ENCODE assay signal across 14 mouse cellular contexts in the genomic region with DNA sequence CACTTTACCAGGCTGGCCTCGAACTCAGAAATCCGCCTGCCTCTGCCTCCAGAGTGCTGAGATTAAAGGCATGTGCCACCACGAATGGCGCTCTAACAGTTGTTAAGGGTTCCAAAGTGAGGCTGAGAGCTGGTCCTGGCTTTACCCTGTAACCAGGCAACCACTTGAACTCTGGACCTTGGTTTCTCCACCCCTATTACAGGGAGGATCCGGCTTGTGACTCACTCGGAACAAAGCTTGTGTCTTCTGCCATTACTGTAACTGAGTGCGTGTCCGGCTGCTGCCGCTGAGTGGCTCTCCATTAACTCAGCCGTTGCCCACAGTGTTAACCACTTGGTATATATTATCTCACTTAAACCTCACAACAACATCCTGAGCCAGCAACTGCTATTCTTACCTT. TPM values are rescaled to one million over a fixed set of nuclear protein-coding genes. Genes with fewer than 3 reads are reported as not detected.
DNase-seq lines count a peak whose midpoint lies in the region; ATAC-seq and TF ChIP-seq lines count a peak whose summit lies in the region.
"Had no signal": no experiment of that assay in that cellular context is flagged by ENCODE, and none has a peak within 500 bp of the region (broad histone marks: within the 10 kb centered on the region; RNA-seq: fewer than 3 reads in every experiment).

No protein-coding gene starts in this region.

- H3K27ac ChIP-seq in kidney, embryonic 16.5 days (ENCODE audit: low read length), result no peak overlapping the region
- H3K27ac ChIP-seq in stomach, postnatal 0 days (replicated peaks), result no peak overlapping the region
- no peak overlapping the region for H3K27ac ChIP-seq in forebrain, embryonic 11.5 days (ENCODE audit: low read depth, low read length)
- H3K27ac ChIP-seq: forebrain, embryonic 15.5 days; neural tube, embryonic 15.5 days had no signal

- no peaks in the 10 kb centered on the region for H3K27me3 ChIP-seq in kidney, embryonic 16.5 days (ENCODE audit: insufficient read depth, low read length)
- H3K27me3 ChIP-seq in stomach, postnatal 0 days (ENCODE audit: control insufficient read depth, insufficient read depth, low read length), result no peaks in the 10 kb centered on the region
- no peaks in the 10 kb centered on the region for H3K27me3 ChIP-seq in forebrain, embryonic 11.5 days (ENCODE audit: control insufficient read depth, insufficient read depth, low read length)
- H3K27me3 ChIP-seq: forebrain, embryonic 15.5 days had no signal

- no peak overlapping the region for H3K9ac ChIP-seq in kidney, embryonic 16.5 days (replicated peaks; ENCODE audit: low read length)
- no peak overlapping the region for H3K9ac ChIP-seq in stomach, postnatal 0 days (ENCODE audit: low read length)
- H3K9ac ChIP-seq in forebrain, embryonic 11.5 days (ENCODE audit: low read length), result no peak overlapping the region
- H3K9ac ChIP-seq: forebrain, embryonic 15.5 days; neural tube, embryonic 15.5 days had no signal

- H3K9me3 ChIP-seq in kidney, embryonic 16.5 days (ENCODE audit: low read length), result no peaks in the 10 kb centered on the region
- no peaks in the 10 kb centered on the region for H3K9me3 ChIP-seq in stomach, postnatal 0 days (ENCODE audit: control insufficient read depth, low read length)
- no peaks in the 10 kb centered on the region for H3K9me3 ChIP-seq in forebrain, embryonic 11.5 days (ENCODE audit: control insufficient read depth, low read length)
- H3K9me3 ChIP-seq: forebrain, embryonic 15.5 days; neural tube, embryonic 15.5 days had no signal

- ATAC-seq in kidney, embryonic 16.5 days (ENCODE audit: low FRiP score, low TSS enrichment), result no peak
- peak; percentile 82 for ATAC-seq in stomach, postnatal 0 days (ENCODE audit: low FRiP score, low TSS enrichment)
- ATAC-seq in forebrain, embryonic 11.5 days (replicated peaks; ENCODE audit: low FRiP score), result no peak
- ATAC-seq: forebrain, embryonic 15.5 days; inflammation-experienced regulatory T-cells, adult 6 months; midbrain, embryonic 16.5 days had no signal

- no peak for TF ChIP-seq EP300 in stomach, postnatal 0 days (optimal IDR thresholded peaks at IDR 0.05)

- no peak overlapping the region for H3K4me2 ChIP-seq in kidney, embryonic 16.5 days (replicated peaks; ENCODE audit: low read depth, low read length)
- no peak overlapping the region for H3K4me2 ChIP-seq in stomach, postnatal 0 days (replicated peaks; ENCODE audit: low read depth)
- H3K4me2 ChIP-seq in forebrain, embryonic 11.5 days (ENCODE audit: low read depth, low read length, severe bottlenecking), result no peak overlapping the region
- H3K4me2 ChIP-seq: forebrain, embryonic 15.5 days; neural tube, embryonic 15.5 days had no signal

- H3K36me3 ChIP-seq in kidney, embryonic 16.5 days (ENCODE audit: insufficient read depth, low read length), result no peaks in the 10 kb centered on the region
- no peaks in the 10 kb centered on the region for H3K36me3 ChIP-seq in stomach, postnatal 0 days (ENCODE audit: control insufficient read depth, insufficient read depth, low read length)
- no peaks in the 10 kb centered on the region for H3K36me3 ChIP-seq in forebrain, embryonic 11.5 days (ENCODE audit: control insufficient read depth, insufficient read depth, low read length)
- H3K36me3 ChIP-seq: forebrain, embryonic 15.5 days had no signal

- peak; percentile 21; the same call in 1 of the 2 replicates for TF ChIP-seq CTCF in stomach, postnatal 0 days (IDR thresholded peaks at IDR 0.05; ENCODE audit: low read depth)

- DNase-seq in kidney, adult 18-20 months, result peak; percentile 53
- DNase-seq in WW6 (ENCODE audit: low read depth, low spot score) (peak; percentile 63), liver (peak; percentile 24)
- DNase-seq in stomach, postnatal 0 days (ENCODE audit: low spot score), result peak; percentile 76
- no peak for DNase-seq in layer of hippocampus, postnatal 25 days (ENCODE audit: extremely low spot score in 1 of 2, low spot score in 1 of 2)
- no peak for DNase-seq in cerebellum, adult 9-10 months
- no peak for DNase-seq in forebrain, embryonic 11.5 days (ENCODE audit: low spot score)
- DNase-seq: cerebellum, adult 11 months; lung, postnatal 14 days had no signal

- H3K4me1 ChIP-seq in kidney, embryonic 16.5 days (ENCODE audit: insufficient read depth, low read length), result peaks cover 21% of the 10 kb centered on the region
- H3K4me1 ChIP-seq in stomach, postnatal 0 days (replicated peaks; ENCODE audit: control insufficient read depth, insufficient read depth), result no peaks in the 10 kb centered on the region
- H3K4me1 ChIP-seq in forebrain, embryonic 11.5 days (replicated peaks; ENCODE audit: control insufficient read depth, insufficient read depth, low read length), result no peaks in the 10 kb centered on the region; the same call in 1 of the 2 replicates

- H3K4me3 ChIP-seq in kidney, embryonic 16.5 days (ENCODE audit: low read length), result no peak overlapping the region
- H3K4me3 ChIP-seq in stomach, postnatal 0 days (ENCODE audit: low read depth, low read length), result no peak overlapping the region
- no peak overlapping the region for H3K4me3 ChIP-seq in forebrain, embryonic 11.5 days (ENCODE audit: low read depth, low read length)
- H3K4me3 ChIP-seq: forebrain, embryonic 15.5 days; neural tube, embryonic 15.5 days had no signal

- 78% methylated on average over 10 of the region's 10 CpGs for WGBS in kidney, embryonic 16.5 days
- WGBS in stomach, postnatal 0 days, result 75% methylated on average over 10 of the region's 10 CpGs
- WGBS in forebrain, embryonic 11.5 days, result 92% methylated on average over 10 of the region's 10 CpGs

RNA-seq across cellular contexts. Expression of gene Myrf, which starts 27.4 kb away (rescaled TPM):
- 3.9 and 4.2 TPM in 2 replicates for polyA plus RNA-seq in kidney, embryonic 16.5 days (2015; fragmentation: Nextera tagmentation; extraction: Ambion mirVana)
- polyA plus RNA-seq in stomach, postnatal 0 days (2015; fragmentation: Nextera tagmentation; extraction: Ambion mirVana), result 9.6 and 10.7 TPM in 2 replicates
- total RNA-seq in layer of hippocampus, postnatal 25 days (2021), result 10 to 100 TPM; 30.5 to 32.4 TPM
- 1.8 and 2.1 TPM in 2 replicates for polyA plus RNA-seq in forebrain, embryonic 11.5 days (2014; fragmentation: Nextera tagmentation; extraction: Ambion mirVana)
- polyA plus RNA-seq: inflammation-experienced regulatory T-cells, adult 6 months had no signal

RNA-seq across cellular contexts. Expression of gene Dagla, which starts 36.7 kb away (rescaled TPM):
- 3.2 and 4.2 TPM in 2 replicates for polyA plus RNA-seq in kidney, embryonic 16.5 days (2015; fragmentation: Nextera tagmentation; extraction: Ambion mirVana)
- polyA plus RNA-seq in stomach, postnatal 0 days (2015; fragmentation: Nextera tagmentation; extraction: Ambion mirVana), result 1.3 and 1.7 TPM in 2 replicates
- 100 to 1,000 TPM; 121 to 142 TPM for total RNA-seq in layer of hippocampus, postnatal 25 days (2021)
- 1.9 and 2.5 TPM in 2 replicates for polyA plus RNA-seq in forebrain, embryonic 11.5 days (2014; fragmentation: Nextera tagmentation; extraction: Ambion mirVana)

Comparison
In these comparisons a context has a peak if more than half of its experiments do, and no peak if none do; other contexts are left out.
1. DNase-seq: peak in kidney, adult 18-20 months (single experiment), WW6 (single experiment), liver (single experiment) and stomach, postnatal 0 days (single experiment); none in layer of hippocampus, postnatal 25 days (0 of 2), cerebellum, adult 9-10 months (single experiment) and forebrain, embryonic 11.5 days (single experiment).